Mouse (Mus musculus) hindbrain, embryonic 15.5 days (tissue): ENCODE measurements at regions not wholly inside any gene's neighbourhood (a gene's known extent, or its start where the extent isn't known, plus 50 kb on each side); places are given as distances from the start of the nearest gene placed in this dataset.
A peak's percentile ranks its signal among the peaks of the same experiment; 100 is the strongest.

Source experiments
- ATAC-seq: fragments of 200-750 bp; cut with Nextera tagmentation; 2 replicates; pipeline ENCODE4 v1.8.0; 2017; ENCODE audit warnings: low read depth, moderate number of reproducible peaks, moderate TSS enrichment; ENCODE audit not compliant: low FRiP score
- H3K27ac ChIP-seq: fragments of 300-500 bp; sonication (generic); replicated peaks from 2 replicates; pipeline ENCODE4 v1.5.1; 2015; ENCODE audit warnings: mild to moderate bottlenecking, inconsistent platforms
- H3K27me3 ChIP-seq: fragments of 300-500 bp; sonication (generic); 2 replicates; pipeline ENCODE4 v1.6.1; 2015; ENCODE audit warnings: control low read depth, inconsistent platforms
- H3K36me3 ChIP-seq: fragments of 300-500 bp; sonication (generic); 2 replicates; pipeline ENCODE4 v1.6.1; 2015; ENCODE audit warnings: control low read depth, inconsistent platforms
- H3K4me1 ChIP-seq: fragments of 300-500 bp; sonication (generic); replicated peaks from 2 replicates; pipeline ENCODE4 v1.6.1; 2015; ENCODE audit warnings: control low read depth, inconsistent platforms
- H3K4me2 ChIP-seq: fragments of 300-500 bp; sonication (generic); 2 replicates; pipeline ENCODE4 v1.6.1; 2015; ENCODE audit warnings: moderate library complexity, mild to moderate bottlenecking, inconsistent platforms
- H3K4me3 ChIP-seq: fragments of 300-500 bp; sonication (generic); 2 replicates; pipeline ENCODE4 v1.5.1; 2015; ENCODE audit warnings: mild to moderate bottlenecking, inconsistent platforms
- H3K9ac ChIP-seq: fragments of 300-500 bp; sonication (generic); 2 replicates; pipeline ENCODE4 v1.6.1; 2015; ENCODE audit warnings: inconsistent platforms
- H3K9me3 ChIP-seq: fragments of 300-500 bp; sonication (generic); 2 replicates; pipeline ENCODE4 v1.6.1; 2016; ENCODE audit warnings: control low read depth, inconsistent platforms
- WGBS: fragments of 180-500 bp; shearing (Covaris S2); methylation state at CpG from one replicate; pipeline ENCODE4 v1.1.7; 2015; 5-methylcytosine and 5-hydroxymethylcytosine counted together

DNA sequence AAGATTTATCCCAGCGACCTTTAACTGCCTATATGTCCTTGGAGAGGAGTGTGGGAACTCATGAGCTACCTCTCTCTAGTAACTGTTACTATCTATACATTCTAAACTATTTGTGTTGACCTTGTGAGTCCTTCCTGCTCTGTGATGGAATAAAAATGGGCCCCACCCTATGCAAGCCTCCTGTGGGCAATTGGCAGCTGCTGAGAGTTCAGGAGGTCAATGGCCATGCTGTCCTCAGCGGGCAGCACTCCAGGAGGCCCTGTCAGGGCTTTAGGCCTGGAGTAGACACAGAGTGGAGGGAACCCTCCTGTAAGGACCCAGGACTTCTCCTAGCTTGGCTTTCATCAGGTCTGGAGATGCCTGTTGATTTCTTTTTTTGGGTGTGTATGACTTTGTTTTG, 373.1 kb downstream of the Slc4a3 start:
- Histone ChIP-seq H3K27ac (no peak overlapping the region), H3K4me3 (no peak overlapping the region), H3K9me3 (no peaks in the 10 kb centered on the region), H3K36me3 (no peaks in the 10 kb centered on the region), H3K4me2 (no peak overlapping the region), H3K9ac (no peak overlapping the region), H3K4me1 (no peaks in the 10 kb centered on the region), H3K27me3 (no peaks in the 10 kb centered on the region)
- WGBS = 73% methylated on average over 2 of the region's 2 CpGs
- no peak for ATAC-seq

DNA sequence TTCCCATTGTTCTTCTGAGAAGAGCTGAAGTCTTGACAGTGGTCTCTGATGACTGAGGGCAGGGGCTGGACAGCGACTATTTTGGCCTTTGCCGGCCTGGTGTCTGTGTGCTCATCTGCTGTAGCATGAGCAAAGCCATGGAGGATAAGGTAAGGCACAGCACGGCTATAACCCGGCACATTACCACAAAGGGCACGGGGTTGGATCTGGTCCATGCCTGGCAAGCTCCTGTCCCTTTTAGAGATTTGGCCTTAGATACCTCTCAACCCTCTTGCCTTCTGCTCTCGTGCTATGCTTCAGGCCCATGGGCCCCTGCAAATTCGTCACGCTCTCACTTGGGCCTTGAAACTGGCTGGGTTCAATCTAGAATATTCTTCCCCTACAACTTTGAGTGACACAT, 379.0 kb downstream of the Slc4a3 start:
- no peak for ATAC-seq
- Histone ChIP-seq H3K4me2 (no peak overlapping the region), H3K4me1 (peaks cover 11% of the 10 kb centered on the region), H3K36me3 (no peaks in the 10 kb centered on the region), H3K27ac (no peak overlapping the region), H3K4me3 (no peak overlapping the region), H3K9ac (no peak overlapping the region), H3K9me3 (no peaks in the 10 kb centered on the region), H3K27me3 (no peaks in the 10 kb centered on the region)
- 73% methylated on average over 8 of the region's 8 CpGs for WGBS

DNA sequence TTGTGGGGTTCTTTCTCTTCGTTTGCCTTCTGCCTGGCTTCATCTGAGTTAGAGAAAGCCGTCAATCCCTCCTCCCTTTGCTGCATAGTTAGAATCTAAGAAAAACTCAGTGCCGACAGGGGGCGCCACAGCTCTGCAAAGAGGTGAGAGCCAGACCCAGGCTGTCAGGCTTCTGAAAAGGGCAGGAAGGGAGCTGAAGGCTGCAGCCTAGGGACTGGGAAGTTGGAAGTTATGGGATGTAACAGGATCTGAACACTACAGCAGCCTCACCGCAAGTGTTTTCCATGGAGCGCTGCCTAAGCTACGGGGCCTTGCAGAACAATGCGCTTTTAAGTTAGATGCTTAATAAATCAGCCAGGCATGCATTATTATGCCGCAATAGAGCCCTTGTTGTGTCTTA, 379.7 kb downstream of the Slc4a3 start:
- Histone ChIP-seq H3K27me3 (no peaks in the 10 kb centered on the region), H3K27ac (0 out of 2 replicates have a peak overlapping the region, but pooled peaks have one; percentile 20), H3K4me1 (peaks cover 11% of the 10 kb centered on the region), H3K9ac (no peak overlapping the region), H3K4me2 (peak overlapping the region; percentile 38), H3K4me3 (no peak overlapping the region), H3K36me3 (no peaks in the 10 kb centered on the region), H3K9me3 (no peaks in the 10 kb centered on the region)
- 4% methylated on average over 9 of the region's 9 CpGs for WGBS
- peak; percentile 68 for ATAC-seq

DNA sequence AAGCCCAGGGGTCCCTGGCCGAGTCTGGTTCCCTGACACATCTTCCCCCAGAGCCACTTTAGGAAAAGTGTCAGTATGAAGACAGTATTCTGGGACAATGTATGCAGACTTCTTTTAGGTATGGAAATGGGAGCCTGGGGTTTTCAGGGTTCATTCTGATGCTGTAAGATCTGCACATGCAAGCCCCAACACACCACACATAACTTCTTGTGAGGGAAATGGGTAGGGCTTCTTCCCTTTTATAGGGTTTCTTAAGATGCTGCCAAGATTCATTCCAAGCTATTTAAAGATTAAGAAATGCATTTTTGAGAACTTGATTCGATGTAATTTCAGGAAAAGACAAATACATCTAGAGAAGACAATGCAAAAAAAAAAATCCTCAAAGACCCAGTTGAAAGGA, 385.8 kb downstream of the Slc4a3 start:
- no peaks in the 10 kb centered on the region for H3K27me3 ChIP-seq
- H3K36me3 ChIP-seq = no peaks in the 10 kb centered on the region
- no peak overlapping the region for H3K27ac ChIP-seq
- no peaks in the 10 kb centered on the region for H3K9me3 ChIP-seq
- H3K4me1 ChIP-seq = no peaks in the 10 kb centered on the region
- WGBS = 85% methylated on average over 2 of the region's 2 CpGs
- no peak overlapping the region for H3K4me3 ChIP-seq
- ATAC-seq = no peak
- H3K4me2 ChIP-seq = no peak overlapping the region
- H3K9ac ChIP-seq = no peak overlapping the region

DNA sequence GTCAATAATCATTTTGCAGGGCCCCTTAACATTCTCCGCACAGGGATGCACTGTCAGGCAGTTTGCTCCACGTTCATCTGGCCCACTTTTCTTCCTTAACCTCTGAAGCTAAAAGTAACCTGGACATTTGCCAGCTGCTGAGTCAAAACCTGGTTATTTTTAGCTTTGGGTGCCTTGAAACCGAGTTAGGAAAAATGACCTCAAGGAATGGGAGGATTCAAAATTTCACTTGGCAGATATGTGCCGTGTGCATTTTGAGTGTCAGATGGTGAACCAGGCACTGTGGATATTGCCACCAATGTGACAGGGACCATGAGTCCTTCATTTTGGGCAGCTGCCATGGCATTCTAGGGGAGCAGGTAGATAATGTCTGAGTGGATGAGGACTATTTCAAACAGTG, 387.8 kb downstream of the Slc4a3 start:
- H3K4me2 ChIP-seq = no peak overlapping the region
- WGBS = 59% methylated on average over 4 of the region's 4 CpGs
- H3K9ac ChIP-seq = no peak overlapping the region
- no peaks in the 10 kb centered on the region for H3K27me3 ChIP-seq
- ATAC-seq = no peak
- H3K36me3 ChIP-seq = no peaks in the 10 kb centered on the region
- H3K4me1 ChIP-seq = no peaks in the 10 kb centered on the region
- no peak overlapping the region for H3K27ac ChIP-seq
- no peaks in the 10 kb centered on the region for H3K9me3 ChIP-seq
- no peak overlapping the region for H3K4me3 ChIP-seq

DNA sequence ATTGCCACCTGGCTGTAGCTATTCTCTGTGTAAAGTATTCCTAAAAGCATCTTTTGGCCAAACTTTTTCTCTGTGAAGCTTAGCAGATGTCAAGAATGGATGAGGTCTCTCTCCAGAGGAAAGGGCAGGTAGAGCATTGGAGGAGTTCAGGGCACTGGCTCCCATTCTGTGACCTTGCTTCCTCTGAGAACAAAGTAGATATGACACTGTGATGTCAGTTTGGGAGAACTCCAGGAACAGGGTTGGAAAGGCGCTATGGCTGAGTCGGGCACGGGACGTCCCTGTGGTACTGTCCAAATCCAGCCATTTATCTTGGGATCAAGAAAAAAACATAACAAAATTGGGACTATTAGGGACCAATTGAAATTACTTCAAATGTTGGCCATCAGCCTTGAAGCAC, 388.7 kb downstream of the Slc4a3 start:
- H3K27me3 ChIP-seq = no peaks in the 10 kb centered on the region
- H3K4me1 ChIP-seq = no peaks in the 10 kb centered on the region
- no peak overlapping the region for H3K27ac ChIP-seq
- 94% methylated on average over 4 of the region's 4 CpGs for WGBS
- ATAC-seq = no peak
- H3K4me2 ChIP-seq = no peak overlapping the region
- H3K9me3 ChIP-seq = no peaks in the 10 kb centered on the region
- H3K36me3 ChIP-seq = no peaks in the 10 kb centered on the region
- H3K9ac ChIP-seq = no peak overlapping the region
- H3K4me3 ChIP-seq = no peak overlapping the region

DNA sequence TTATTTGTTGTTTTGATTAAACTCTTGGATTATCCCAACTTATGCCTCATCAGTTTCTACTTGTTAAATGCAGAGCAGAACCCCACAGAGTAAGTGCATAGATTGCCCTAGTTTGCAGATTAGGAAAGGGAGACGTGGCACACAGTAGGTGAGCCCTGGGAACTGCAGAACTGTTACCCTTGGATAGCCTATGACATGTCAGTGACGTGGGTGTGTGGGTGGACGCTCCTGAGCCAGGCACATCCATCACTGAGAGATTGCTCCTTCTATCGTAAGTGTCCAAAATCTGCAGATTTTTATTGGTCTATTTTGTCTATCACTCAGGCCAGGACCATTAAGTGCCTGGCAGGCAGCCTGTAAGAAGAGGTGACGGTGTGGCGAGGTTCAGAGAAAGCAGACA, 389.8 kb downstream of the Slc4a3 start:
- H3K9me3 ChIP-seq = no peaks in the 10 kb centered on the region
- no peak overlapping the region for H3K4me2 ChIP-seq
- no peak for ATAC-seq
- H3K27ac ChIP-seq = no peak overlapping the region
- H3K4me1 ChIP-seq = no peaks in the 10 kb centered on the region
- H3K36me3 ChIP-seq = no peaks in the 10 kb centered on the region
- no peak overlapping the region for H3K4me3 ChIP-seq
- no peaks in the 10 kb centered on the region for H3K27me3 ChIP-seq
- WGBS = 74% methylated on average over 6 of the region's 6 CpGs
- no peak overlapping the region for H3K9ac ChIP-seq

DNA sequence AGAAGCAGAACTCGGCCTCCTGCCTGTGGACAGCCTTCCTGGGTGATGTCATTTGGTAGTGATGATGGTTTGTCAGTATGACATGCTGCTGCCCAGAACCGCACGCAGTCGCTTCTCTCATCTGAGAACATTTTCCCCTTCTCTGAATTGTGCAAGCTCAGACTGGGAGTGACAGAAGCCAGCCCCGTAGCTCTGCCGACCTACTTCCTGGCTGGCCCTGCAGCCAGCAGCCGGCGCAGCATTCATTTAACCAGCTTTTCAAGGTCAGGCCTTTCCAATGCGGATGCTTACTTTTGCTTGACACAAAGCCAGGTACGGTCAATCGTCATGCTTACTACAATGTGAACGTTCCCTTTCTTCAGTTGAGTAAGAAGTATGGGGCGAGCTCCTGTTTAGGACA, 390.5 kb downstream of the Slc4a3 start:
- Histone ChIP-seq H3K9me3 (no peaks in the 10 kb centered on the region), H3K4me3 (no peak overlapping the region), H3K36me3 (no peaks in the 10 kb centered on the region), H3K4me1 (no peaks in the 10 kb centered on the region), H3K9ac (no peak overlapping the region), H3K27me3 (no peaks in the 10 kb centered on the region), H3K27ac (no peak overlapping the region), H3K4me2 (no peak overlapping the region)
- WGBS = 68% methylated on average over 13 of the region's 13 CpGs
- no peak for ATAC-seq

DNA sequence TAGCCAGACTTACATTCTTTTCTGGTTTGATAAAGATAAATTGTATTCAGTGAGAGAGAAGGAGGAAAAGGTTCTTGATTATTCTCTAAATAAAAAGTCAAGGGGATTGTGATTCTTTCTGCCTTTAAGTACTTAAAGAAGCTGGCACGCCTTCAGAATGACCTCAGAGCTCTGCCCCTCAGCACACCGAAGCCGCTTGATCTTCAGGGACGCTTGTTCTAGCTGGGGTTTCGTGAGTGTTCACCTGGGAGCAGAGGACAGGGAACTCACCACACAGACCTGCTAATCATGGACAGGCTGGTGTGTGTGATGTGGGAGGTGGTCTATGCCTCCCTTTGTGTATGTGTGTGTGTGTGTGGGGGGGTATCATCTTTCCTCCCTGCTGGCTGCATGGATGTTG, 391.3 kb downstream of the Slc4a3 start:
- no peak for ATAC-seq
- no peak overlapping the region for H3K4me3 ChIP-seq
- no peak overlapping the region for H3K4me2 ChIP-seq

DNA sequence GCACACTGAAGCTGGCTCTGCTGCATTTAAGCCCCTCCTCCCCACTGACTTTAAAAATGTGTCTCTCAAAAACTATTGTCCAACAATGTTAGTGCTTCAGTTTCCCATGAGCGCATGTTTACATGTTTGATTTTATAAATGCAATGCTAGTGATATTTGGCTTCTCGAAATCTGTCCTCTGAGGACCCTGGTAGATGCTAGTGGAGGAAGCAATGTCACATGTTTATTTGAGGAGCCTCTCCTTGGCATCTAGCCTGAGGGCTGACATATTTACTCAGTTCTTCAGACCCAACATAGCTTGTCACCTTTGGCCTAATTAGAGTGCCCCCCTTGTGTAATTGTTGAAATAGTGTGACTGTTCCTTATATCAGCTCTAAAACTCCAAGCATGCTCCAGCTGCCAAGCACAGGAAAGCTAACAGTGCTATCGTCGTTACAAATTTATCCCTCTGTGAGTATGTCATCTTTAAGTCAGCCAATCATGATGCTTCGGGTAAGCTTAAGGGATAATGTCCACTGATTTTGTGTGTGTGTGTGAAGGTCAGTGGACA, 400.3 kb downstream of the Slc4a3 start:
- Histone ChIP-seq H3K27ac (no peak overlapping the region), H3K4me1 (no peaks in the 10 kb centered on the region), H3K36me3 (no peaks in the 10 kb centered on the region), H3K9me3 (no peaks in the 10 kb centered on the region), H3K27me3 (no peaks in the 10 kb centered on the region), H3K4me3 (no peak overlapping the region), H3K4me2 (no peak overlapping the region), H3K9ac (no peak overlapping the region)
- WGBS = 78% methylated on average over 5 of the region's 5 CpGs
- ATAC-seq = no peak

More for the DNA sequence above, 391.3 kb downstream of the Slc4a3 start:
- Histone ChIP-seq H3K27me3 (no peaks in the 10 kb centered on the region), H3K27ac (no peak overlapping the region), H3K36me3 (no peaks in the 10 kb centered on the region), H3K9me3 (no peaks in the 10 kb centered on the region), H3K9ac (no peak overlapping the region), H3K4me1 (no peaks in the 10 kb centered on the region)
- 69% methylated on average over 5 of the region's 5 CpGs for WGBS

DNA sequence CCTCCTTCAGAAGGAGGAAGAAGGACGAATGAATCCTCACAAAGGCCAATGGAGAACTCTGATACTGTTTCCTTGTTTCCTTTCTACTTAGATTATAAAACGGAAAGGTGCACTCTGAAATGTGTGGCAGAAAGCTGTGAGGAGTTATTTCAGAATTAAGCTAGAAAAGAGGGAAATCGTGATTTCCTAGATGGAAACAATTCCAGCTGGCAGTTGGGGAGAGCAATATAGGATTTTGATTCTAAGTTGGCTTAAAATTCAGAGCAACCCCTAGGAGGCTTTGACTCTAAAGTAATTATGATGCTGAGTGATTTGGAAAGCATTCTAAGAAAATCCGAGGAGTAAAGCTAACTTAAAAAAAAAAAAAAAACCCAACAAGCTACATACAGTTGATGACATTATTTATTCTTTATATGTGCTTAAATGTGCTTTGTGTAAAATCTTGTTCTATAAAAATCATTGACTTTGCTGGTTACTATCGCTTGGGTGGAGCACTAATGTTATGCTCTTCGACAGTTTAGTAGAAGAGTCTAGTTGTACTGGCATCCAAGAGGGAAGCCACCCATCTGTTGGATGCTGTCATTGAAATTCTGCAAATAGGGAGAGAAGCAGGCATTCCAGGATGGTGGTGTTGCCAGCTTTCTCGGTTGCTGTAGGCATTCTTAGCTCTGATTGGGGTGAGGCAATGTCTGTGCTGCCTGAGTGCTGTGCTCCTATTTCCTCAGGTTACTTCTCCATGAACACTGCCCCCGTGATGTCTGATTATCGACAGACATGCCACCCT, 432.3 kb downstream of the Slc4a3 start:
- no peak overlapping the region for H3K27ac ChIP-seq
- H3K4me3 ChIP-seq = no peak overlapping the region
- H3K9ac ChIP-seq = no peak overlapping the region
- no peaks in the 10 kb centered on the region for H3K4me1 ChIP-seq
- ATAC-seq = no peak
- 84% methylated on average over 9 of the region's 9 CpGs for WGBS
- no peaks in the 10 kb centered on the region for H3K36me3 ChIP-seq
- no peak overlapping the region for H3K4me2 ChIP-seq
- H3K27me3 ChIP-seq = no peaks in the 10 kb centered on the region
- no peaks in the 10 kb centered on the region for H3K9me3 ChIP-seq

DNA sequence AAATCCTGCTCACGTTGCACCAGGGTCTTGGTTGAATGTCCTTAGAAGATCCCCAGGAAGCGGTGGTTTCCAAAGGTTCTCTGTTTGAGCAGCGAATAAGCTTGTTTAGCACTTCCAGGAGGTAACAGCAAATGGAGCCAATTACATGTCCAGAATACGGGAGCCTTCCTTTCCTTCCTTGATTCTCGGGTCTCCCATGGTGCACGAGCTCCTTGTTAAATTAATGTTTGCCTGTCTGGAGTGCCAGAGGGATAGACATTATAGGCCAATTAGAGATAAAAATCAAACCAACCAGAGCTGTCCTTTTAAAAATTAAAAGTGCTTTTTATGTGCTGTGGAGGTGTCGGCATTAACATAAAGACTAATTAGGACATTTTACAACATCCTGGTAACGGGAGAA, 437.0 kb downstream of the Slc4a3 start:
- H3K4me1 ChIP-seq = no peaks in the 10 kb centered on the region
- 67% methylated on average over 8 of the region's 8 CpGs for WGBS

DNA sequence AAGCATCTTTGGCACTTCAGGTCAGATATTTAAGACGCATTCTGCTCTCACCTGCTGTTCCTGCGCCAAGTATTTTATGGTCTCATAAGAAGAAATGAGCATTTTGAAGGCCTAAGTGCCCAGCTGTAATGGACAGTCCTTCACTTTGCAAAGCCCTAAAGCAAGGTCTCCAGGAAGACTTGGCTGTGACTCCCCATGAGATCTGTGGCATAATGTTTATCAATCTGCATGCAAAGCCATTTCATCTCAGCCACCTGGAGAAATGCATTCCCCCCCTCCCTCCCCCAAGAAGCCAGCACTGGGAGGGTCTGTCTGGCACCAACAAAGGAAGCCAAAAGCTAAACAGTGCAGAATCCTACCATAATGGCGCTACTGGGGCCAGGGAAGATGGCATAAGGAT, 437.4 kb downstream of the Slc4a3 start:
- Histone ChIP-seq H3K27me3 (no peaks in the 10 kb centered on the region), H3K4me3 (no peak overlapping the region), H3K36me3 (no peaks in the 10 kb centered on the region), H3K4me2 (no peak overlapping the region), H3K9me3 (no peaks in the 10 kb centered on the region), H3K27ac (no peak overlapping the region), H3K9ac (no peak overlapping the region), H3K4me1 (no peaks in the 10 kb centered on the region)
- 83% methylated on average over 3 of the region's 3 CpGs for WGBS
- ATAC-seq = no peak

More for the DNA sequence above, 437.0 kb downstream of the Slc4a3 start:
- Histone ChIP-seq H3K27me3 (no peaks in the 10 kb centered on the region), H3K4me2 (no peak overlapping the region), H3K9me3 (no peaks in the 10 kb centered on the region), H3K4me3 (no peak overlapping the region), H3K27ac (no peak overlapping the region), H3K9ac (no peak overlapping the region), H3K36me3 (no peaks in the 10 kb centered on the region)
- no peak for ATAC-seq
